Mouse (Mus musculus) C2C12 (cell line): ENCODE measurements around the gene Myh9. TPM values are rescaled to one million over a fixed set of nuclear protein-coding genes. Genes with fewer than 3 reads are reported as not detected.

Experiments used
- H3K27me3 ChIP-seq: one replicate; pipeline ENCODE4 v1.6.1; 2011; ENCODE audit not compliant: control insufficient read depth, insufficient read depth, insufficient read length
- H3K36me3 ChIP-seq: one replicate; pipeline ENCODE4 v1.6.1; 2011; ENCODE audit not compliant: control insufficient read depth, insufficient read depth
- H3K4me3 ChIP-seq: one replicate; pipeline ENCODE4 v1.5.1; 2011; ENCODE audit warnings: mild to moderate bottlenecking, control low read depth; ENCODE audit not compliant: poor library complexity, insufficient read depth, severe bottlenecking
- H3K79me2 ChIP-seq: one replicate; pipeline ENCODE4 v1.6.1; 2011; ENCODE audit not compliant: control insufficient read depth, insufficient read depth
- H3K79me3 ChIP-seq: one replicate; pipeline ENCODE4 v1.6.1; 2011; ENCODE audit warnings: low read depth, control low read depth
- H3ac ChIP-seq: one replicate; pipeline ENCODE3; 2011; ENCODE audit warnings: low read depth; ENCODE audit not compliant: control insufficient read depth, insufficient read length
- CEBPB ChIP-seq: IDR thresholded peaks from one replicate; pipeline ENCODE4 v1.6.1; 2011; ENCODE audit warnings: low read depth, mild to moderate bottlenecking, control low read depth, moderate library complexity
- CTCF ChIP-seq: IDR thresholded peaks from one replicate; pipeline ENCODE4 v1.5.1; 2011; ENCODE audit not compliant: control insufficient read depth, insufficient read depth, insufficient read length
- FOSL1 ChIP-seq: IDR thresholded peaks from one replicate; pipeline ENCODE4 v1.8.0; 2011; ENCODE audit warnings: mild to moderate bottlenecking, low read length; ENCODE audit not compliant: poor library complexity, insufficient read depth, severe bottlenecking
- MAX ChIP-seq: IDR thresholded peaks from one replicate; pipeline ENCODE4 v1.6.1; 2011; ENCODE audit warnings: mild to moderate bottlenecking, control low read depth
- MYOD1 ChIP-seq: IDR thresholded peaks from one replicate; pipeline ENCODE4 v1.6.1; 2011; ENCODE audit warnings: low read depth; ENCODE audit not compliant: control insufficient read depth, insufficient read length
- MYOG ChIP-seq: IDR thresholded peaks from one replicate; pipeline ENCODE4 v1.6.1; 2011; ENCODE audit not compliant: control insufficient read depth, insufficient read length; ENCODE audit errors: extremely low read depth
- USF1 ChIP-seq: IDR thresholded peaks from one replicate; pipeline ENCODE4 v1.6.1; 2011; ENCODE audit warnings: low read depth, mild to moderate bottlenecking, control low read depth, moderate library complexity
- polyA plus RNA-seq: library from polyadenylated mRNA; unstranded; fragments of >200 nt; fragmentation: generic; extraction: Trizol; gene quantifications from one replicate; pipeline ENCODE4 v1.2.1, GENCODE M21; 2012; ENCODE audit warnings: missing spikeins

Myh9 gene
- polyA plus RNA-seq, 1 experiment = 580 TPM

DNA sequence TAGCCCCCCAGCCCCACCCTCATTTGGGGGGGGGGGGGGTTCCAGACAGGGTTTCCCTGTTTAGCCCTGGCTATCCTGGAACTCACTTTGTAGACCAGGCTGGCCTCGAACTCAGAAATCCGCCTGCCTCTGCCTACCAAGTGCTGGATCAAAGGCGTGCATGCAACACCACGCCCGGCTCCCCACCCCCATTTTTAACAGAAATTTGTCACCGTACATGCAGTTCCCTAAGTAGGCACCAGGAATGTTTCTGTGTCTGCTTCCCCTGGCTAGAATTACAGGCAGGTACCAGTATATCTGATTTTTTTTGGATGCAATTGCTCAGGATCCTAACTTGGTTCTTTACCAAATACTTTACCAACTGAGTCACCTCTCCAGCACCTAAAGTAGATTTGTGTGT lies 13.1 kb downstream of the Myh9 start:
- TF ChIP-seq FOSL1 (no peak), MYOG (no peak), USF1 (no peak), CTCF (no peak), CEBPB (no peak), MAX (no peak), MYOD1 (no peak)
- Histone ChIP-seq H3K79me3 (peaks cover 98% of the 10 kb centered on the region), H3K36me3 (peaks cover 96% of the 10 kb centered on the region), H3K4me3 (no peak overlapping the region), H3K27me3 (no peaks in the 10 kb centered on the region), H3K79me2 (peaks cover 100% of the 10 kb centered on the region), H3ac (no peak overlapping the region)

GRCm38 (mm10) chr15:77828242-77828641 lies 13.7 kb downstream of the Myh9 start:
- peaks cover 96% of the 10 kb centered on the region for H3K36me3 ChIP-seq
- H3K79me3 ChIP-seq = peaks cover 98% of the 10 kb centered on the region
- TF ChIP-seq MAX = no peak
- no peak for TF ChIP-seq MYOD1
- no peak for TF ChIP-seq CEBPB
- TF ChIP-seq CTCF = no peak
- TF ChIP-seq USF1 = no peak
- no peaks in the 10 kb centered on the region for H3K27me3 ChIP-seq
- H3K4me3 ChIP-seq = no peak overlapping the region
- H3K79me2 ChIP-seq = peaks cover 100% of the 10 kb centered on the region
- H3ac ChIP-seq = no peak overlapping the region

GRCm38 (mm10) chr15:77827794-77828193 lies 14.2 kb downstream of the Myh9 start:
- Histone ChIP-seq H3K4me3 (no peak overlapping the region), H3K79me3 (peaks cover 99% of the 10 kb centered on the region), H3K27me3 (no peaks in the 10 kb centered on the region), H3K36me3 (peaks cover 96% of the 10 kb centered on the region), H3K79me2 (peaks cover 100% of the 10 kb centered on the region), H3ac (peak overlapping the region; percentile 36)
- TF ChIP-seq CTCF (no peak), MAX (no peak), FOSL1 (no peak), MYOG (no peak), MYOD1 (no peak), USF1 (no peak), CEBPB (no peak)

DNA sequence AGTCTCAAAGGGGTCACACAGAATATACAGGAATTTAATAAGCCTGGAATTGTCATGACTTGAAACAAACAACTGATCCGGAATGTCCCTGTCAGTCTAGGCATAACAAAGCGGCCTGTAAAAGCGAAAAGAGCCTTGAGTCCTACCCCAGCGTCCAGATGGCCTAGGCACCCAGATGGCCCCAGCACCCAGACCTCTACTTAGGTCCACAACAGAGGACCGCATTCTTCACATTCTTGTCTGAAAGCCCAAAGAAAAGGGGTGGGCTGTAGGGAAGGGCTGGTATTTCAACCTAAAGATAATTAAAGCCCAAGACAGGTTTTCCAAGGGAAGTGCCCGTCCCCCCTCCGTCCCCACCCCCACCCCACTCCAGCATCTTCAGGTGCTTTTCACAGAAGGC lies 14.6 kb downstream of the Myh9 start:
- H3K36me3 ChIP-seq = peaks cover 96% of the 10 kb centered on the region
- H3K4me3 ChIP-seq = no peak overlapping the region
- H3K79me2 ChIP-seq = peaks cover 100% of the 10 kb centered on the region
- no peaks in the 10 kb centered on the region for H3K27me3 ChIP-seq
- TF ChIP-seq MAX (no peak), USF1 (no peak), CEBPB (no peak), MYOD1 (no peak), FOSL1 (no peak)
- H3K79me3 ChIP-seq = peaks cover 99% of the 10 kb centered on the region
- H3ac ChIP-seq = no peak overlapping the region

DNA sequence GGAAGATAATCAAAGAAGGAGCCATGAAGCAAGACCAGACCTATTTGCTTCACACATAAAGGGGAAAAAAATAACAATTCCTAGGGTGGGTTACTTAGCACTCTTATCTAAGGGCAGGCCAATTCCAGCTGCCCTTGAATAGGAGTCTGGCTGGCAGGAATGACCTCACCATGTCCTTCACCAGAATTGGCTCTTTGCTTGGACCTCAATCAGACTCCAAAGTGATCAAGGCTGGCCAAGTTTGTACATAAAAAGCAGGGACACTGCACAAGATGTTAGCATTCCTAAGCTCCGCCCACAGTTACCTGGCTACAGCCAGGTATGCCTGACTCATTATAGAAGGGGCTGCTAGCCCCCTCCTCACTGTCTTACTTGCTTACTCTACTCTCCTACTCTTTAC lies 16.6 kb downstream of the Myh9 start:
- no peak overlapping the region for H3K4me3 ChIP-seq
- peaks cover 100% of the 10 kb centered on the region for H3K79me2 ChIP-seq
- no peak overlapping the region for H3ac ChIP-seq
- peaks cover 77% of the 10 kb centered on the region for H3K36me3 ChIP-seq
- TF ChIP-seq FOSL1 (no peak), CTCF (no peak), MYOG (no peak), USF1 (no peak), MYOD1 (no peak), CEBPB (no peak), MAX (no peak)
- peaks cover 98% of the 10 kb centered on the region for H3K79me3 ChIP-seq
- no peaks in the 10 kb centered on the region for H3K27me3 ChIP-seq

DNA sequence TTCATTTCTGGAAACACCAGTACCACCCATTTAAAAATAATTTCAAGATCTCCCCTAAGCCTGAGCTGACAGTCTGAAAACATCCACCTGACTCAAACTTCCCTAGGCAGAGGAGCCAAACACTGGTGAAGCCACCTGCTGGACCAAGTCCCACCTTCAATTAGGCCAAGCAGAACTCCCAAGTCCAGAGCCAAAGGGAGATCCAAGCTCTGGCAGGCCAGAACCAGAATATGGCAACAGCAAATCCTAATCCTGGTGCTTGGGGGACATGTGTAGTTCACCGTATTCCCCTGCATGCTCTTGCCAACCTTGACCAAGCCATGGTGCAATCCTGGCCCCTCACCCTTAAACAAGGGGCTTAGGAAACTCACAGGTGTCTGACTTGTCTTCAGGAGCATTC lies 17.7 kb downstream of the Myh9 start:
- Histone ChIP-seq H3ac (no peak overlapping the region), H3K4me3 (no peak overlapping the region), H3K27me3 (no peaks in the 10 kb centered on the region), H3K36me3 (peaks cover 74% of the 10 kb centered on the region), H3K79me3 (peaks cover 98% of the 10 kb centered on the region), H3K79me2 (peaks cover 100% of the 10 kb centered on the region)
- no peak for TF ChIP-seq CEBPB
- TF ChIP-seq MAX = no peak
- no peak for TF ChIP-seq FOSL1
- TF ChIP-seq MYOG = no peak
- no peak for TF ChIP-seq MYOD1
